Comparison of ENCODE assay signal across 28 mouse cellular contexts in genomic region chr2:148060705-148061104, GRCm38 (mm10). TPM values are rescaled to one million over a fixed set of nuclear protein-coding genes. Genes with fewer than 3 reads are reported as not detected.
A peak's percentile ranks its signal among the peaks of the same experiment; 100 is the strongest.
DNase-seq lines count a peak whose midpoint lies in the region; ATAC-seq lines count a peak whose summit lies in the region.
"Had no signal": no experiment of that assay in that cellular context is flagged by ENCODE, and none has a peak within 500 bp of the region (broad histone marks: within the 10 kb centered on the region; RNA-seq: fewer than 3 reads in every experiment).

No protein-coding gene starts in this region.

- H3K9ac ChIP-seq in midbrain, embryonic 11.5 days (ENCODE audit: low read length) = no peak overlapping the region
- H3K9ac ChIP-seq in midbrain, embryonic 14.5 days (replicated peaks; ENCODE audit: low read length) = no peak overlapping the region
- H3K9ac ChIP-seq: forebrain, postnatal 0 days; hindbrain, embryonic 12.5 days; hindbrain, embryonic 15.5 days had no signal

- no peak overlapping the region for H3K4me2 ChIP-seq in midbrain, embryonic 11.5 days
- no peak overlapping the region for H3K4me2 ChIP-seq in midbrain, embryonic 14.5 days (ENCODE audit: low read length)
- H3K4me2 ChIP-seq: heart, embryonic 11.5 days; hindbrain, embryonic 12.5 days; hindbrain, embryonic 15.5 days had no signal

- no peak overlapping the region for H3K4me3 ChIP-seq in midbrain, embryonic 11.5 days (ENCODE audit: low read depth, low read length)
- H3K4me3 ChIP-seq in midbrain, embryonic 10.5 days = no peak overlapping the region
- no peak overlapping the region for H3K4me3 ChIP-seq in midbrain, embryonic 14.5 days (replicated peaks; ENCODE audit: low read depth, low read length)
- H3K4me3 ChIP-seq: forebrain, embryonic 10.5 days; gastrocnemius, adult 2 months; hindbrain, embryonic 12.5 days; hindbrain, embryonic 15.5 days had no signal

- WGBS in midbrain, embryonic 11.5 days = 39% methylated on average over 6 of the region's 6 CpGs
- 63% methylated on average over 6 of the region's 6 CpGs for WGBS in midbrain, embryonic 10.5 days
- WGBS in midbrain, embryonic 14.5 days = 18% methylated on average over 6 of the region's 6 CpGs

- no peaks in the 10 kb centered on the region for H3K4me1 ChIP-seq in midbrain, embryonic 11.5 days (ENCODE audit: control insufficient read depth, insufficient read depth, low read length)
- peaks cover 16% of the 10 kb centered on the region for H3K4me1 ChIP-seq in midbrain, embryonic 10.5 days
- H3K4me1 ChIP-seq in midbrain, embryonic 14.5 days (ENCODE audit: control insufficient read depth, insufficient read depth, low read length) = peaks cover 6% of the 10 kb centered on the region; the same call in 1 of the 2 replicates
- H3K4me1 ChIP-seq: hindbrain, embryonic 12.5 days; hindbrain, embryonic 15.5 days had no signal

- H3K36me3 ChIP-seq in midbrain, embryonic 11.5 days (ENCODE audit: control insufficient read depth, insufficient read depth, low read length) = no peaks in the 10 kb centered on the region
- H3K36me3 ChIP-seq in midbrain, embryonic 10.5 days = no peaks in the 10 kb centered on the region
- no peaks in the 10 kb centered on the region for H3K36me3 ChIP-seq in midbrain, embryonic 14.5 days (ENCODE audit: control insufficient read depth, insufficient read depth, low read length)
- H3K36me3 ChIP-seq: forebrain, embryonic 10.5 days; hindbrain, embryonic 12.5 days; hindbrain, embryonic 15.5 days had no signal

- no peaks in the 10 kb centered on the region for H3K9me3 ChIP-seq in midbrain, embryonic 11.5 days (ENCODE audit: control insufficient read depth, low read length)
- H3K9me3 ChIP-seq in midbrain, embryonic 10.5 days (replicated peaks) = no peaks in the 10 kb centered on the region
- no peaks in the 10 kb centered on the region for H3K9me3 ChIP-seq in midbrain, embryonic 14.5 days (ENCODE audit: control insufficient read depth, low read length)
- H3K9me3 ChIP-seq: forebrain, embryonic 10.5 days; hindbrain, embryonic 12.5 days; hindbrain, embryonic 15.5 days had no signal

- peak; percentile 90 for ATAC-seq in midbrain, embryonic 11.5 days (ENCODE audit: low FRiP score)
- peak; percentile 48; the same call in 1 of the 2 replicates for ATAC-seq in midbrain, embryonic 14.5 days (ENCODE audit: low FRiP score, low TSS enrichment)
- ATAC-seq: forebrain, postnatal 0 days; Patski had no signal

- peak; percentile 3 for DNase-seq in embryo, embryonic 10.5 days (ENCODE audit: low spot score)
- no peak for DNase-seq in embryo, embryonic 10 days (ENCODE audit: low spot score)
- DNase-seq in midbrain, embryonic 11.5 days (ENCODE audit: low spot score, missing footprints) = peak; percentile 91
- no peak for DNase-seq in midbrain, embryonic 10.5 days (ENCODE audit: low spot score)
- DNase-seq in R1 (ENCODE audit: low read depth, low spot score) (peak; percentile 4), MN1 (ENCODE audit: low spot score) (no peak)
- DNase-seq in midbrain, embryonic 14.5 days = peak; percentile 64
- DNase-seq in layer of hippocampus, postnatal 10 days (ENCODE audit: low spot score in 2 of 2) = no peak
- DNase-seq: adrenal gland, adult 2 months; adrenal gland, postnatal 25 days; cerebellum, adult 18-20 months; cerebellum, adult 9-10 months; cerebellum, postnatal 25 days; forebrain, postnatal 0 days; gastrocnemius, adult 2 months; gastrocnemius, postnatal 14 days had no signal

- no peaks in the 10 kb centered on the region; the same call in 1 of the 2 replicates for H3K27me3 ChIP-seq in midbrain, embryonic 11.5 days (ENCODE audit: control insufficient read depth, insufficient read depth, low read length)
- H3K27me3 ChIP-seq in midbrain, embryonic 10.5 days (ENCODE audit: low read depth, poor library complexity, severe bottlenecking) = peaks cover 39% of the 10 kb centered on the region
- H3K27me3 ChIP-seq in midbrain, embryonic 14.5 days (ENCODE audit: control insufficient read depth, insufficient read depth, low read length) = peaks cover 13% of the 10 kb centered on the region; the same call in 1 of the 2 replicates

- no peak overlapping the region for H3K27ac ChIP-seq in midbrain, embryonic 11.5 days (ENCODE audit: low read depth, low read length)
- no peak overlapping the region for H3K27ac ChIP-seq in midbrain, embryonic 10.5 days (replicated peaks)
- no peak overlapping the region for H3K27ac ChIP-seq in midbrain, embryonic 14.5 days (replicated peaks; ENCODE audit: low read depth, low read length)
- H3K27ac ChIP-seq: forebrain, embryonic 10.5 days; gastrocnemius, adult 2 months; hindbrain, embryonic 12.5 days; hindbrain, embryonic 15.5 days had no signal

RNA-seq across cellular contexts. Expression of gene Foxa2, which starts 13.9 kb away (rescaled TPM):
- 15.1 and 17.9 TPM in 2 replicates for polyA plus RNA-seq in midbrain, embryonic 11.5 days (2014; fragmentation: Nextera tagmentation; extraction: Ambion mirVana)
- polyA plus RNA-seq in midbrain, embryonic 10.5 days (2016; fragmentation: Nextera tagmentation; extraction: Ambion mirVana) = 10.4 and 12.1 TPM in 2 replicates
- polyA plus RNA-seq in midbrain, embryonic 14.5 days (2014; fragmentation: Nextera tagmentation; extraction: Ambion mirVana) = 5.1 and 8.1 TPM in 2 replicates
- not detected for total RNA-seq in layer of hippocampus, postnatal 10 days (2021)
- total RNA-seq: adrenal gland, adult 2 months; adrenal gland, postnatal 25 days; common myeloid progenitor, adult 5-6 weeks; gastrocnemius, adult 2 months; gastrocnemius, postnatal 14 days; gastrocnemius, postnatal 4 days; heart, adult 8-10 months; heart, postnatal 25 days; hematopoietic stem cell, adult 5-6 weeks had no signal
- polyA plus RNA-seq: frontal cortex, adult 2 months; heart, postnatal 0 days had no signal

Comparison
In these comparisons a context has a peak if more than half of its experiments do, and no peak if none do; other contexts are left out.
1. DNase-seq: peak in embryo, embryonic 10.5 days (single experiment), midbrain, embryonic 11.5 days (single experiment), R1 (single experiment) and midbrain, embryonic 14.5 days (single experiment); none in embryo, embryonic 10 days (single experiment), midbrain, embryonic 10.5 days (single experiment), layer of hippocampus, postnatal 10 days (0 of 2) and MN1 (single experiment).